Mouse (Mus musculus) spleen, adult 2 months (tissue): ENCODE measurements around the gene Rnf207.
A peak's percentile ranks its signal among the peaks of the same experiment; 100 is the strongest.

Experiments used
- CTCF ChIP-seq: fragments of 200-500 bp; IDR thresholded peaks from 2 replicates; pipeline ENCODE4 v1.5.1; 2011; ENCODE audit warnings: mild to moderate bottlenecking, inconsistent platforms; ENCODE audit not compliant: insufficient read depth, insufficient read length, insufficient replicate concordance; ENCODE audit errors: extremely low read depth
- POLR2A ChIP-seq: fragments of 200-500 bp; IDR thresholded peaks from 2 replicates; pipeline ENCODE4 v1.6.1; 2011; ENCODE audit warnings: low read depth, low read length, inconsistent platforms

DNA sequence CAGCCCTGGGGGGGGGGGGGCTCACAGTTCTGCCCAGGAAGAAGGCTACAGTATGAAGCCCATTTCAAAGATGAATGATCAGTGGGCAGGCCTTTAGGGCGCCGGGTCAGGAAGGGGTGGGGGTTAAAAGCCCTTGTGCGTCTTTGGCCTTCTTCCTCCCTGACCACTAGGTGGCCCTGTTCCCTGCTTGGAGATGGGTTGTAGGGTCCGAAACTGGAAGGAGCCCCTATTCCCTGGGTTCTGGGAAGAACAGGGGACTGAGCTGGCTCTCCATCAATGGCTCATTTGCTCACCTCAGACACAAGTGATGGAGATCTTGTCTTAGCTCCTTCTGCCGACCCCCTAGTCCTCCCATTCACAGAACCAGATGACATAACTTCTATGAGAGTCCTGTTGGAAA is 24.5 kb upstream of the Rnf207 start:
- TF ChIP-seq POLR2A (no peak), CTCF (peak; percentile 43; the same call in 1 of the 2 replicates)
